Mouse (Mus musculus) thymus, adult 2 months (tissue): ENCODE measurements around the gene Cacng6. TPM values are rescaled to one million over a fixed set of nuclear protein-coding genes. Genes with fewer than 3 reads are reported as not detected.

Experiments
- DNase-seq: peaks from one replicate; pipeline ENCODE4 v3.0.0; 2021
- H3K27ac ChIP-seq: fragments of 200-500 bp; 2 replicates; pipeline ENCODE4 v1.5.1; 2012; ENCODE audit warnings: low read length, control low read depth; ENCODE audit not compliant: control insufficient read depth, insufficient read depth
- H3K27me3 ChIP-seq: fragments of 200-500 bp; 2 replicates; pipeline ENCODE4 v1.6.1; 2012; ENCODE audit warnings: mild to moderate bottlenecking, low read length, moderate library complexity, mixed read lengths; ENCODE audit not compliant: control insufficient read depth, insufficient read depth
- H3K36me3 ChIP-seq: fragments of 200-500 bp; 2 replicates; pipeline ENCODE4 v1.6.1; 2012; ENCODE audit warnings: mild to moderate bottlenecking, low read length, moderate library complexity; ENCODE audit not compliant: control insufficient read depth, insufficient read depth
- H3K4me1 ChIP-seq: fragments of 200-500 bp; replicated peaks from 2 replicates; pipeline ENCODE4 v1.6.1; 2012; ENCODE audit warnings: low read length; ENCODE audit not compliant: control insufficient read depth, insufficient read depth
- H3K4me3 ChIP-seq: fragments of 200-500 bp; 2 replicates; pipeline ENCODE4 v1.5.1; 2012; ENCODE audit warnings: mild to moderate bottlenecking, low read length, control low read depth, moderate library complexity; ENCODE audit not compliant: control insufficient read depth, insufficient read depth
- CTCF ChIP-seq: fragments of 200-500 bp; IDR thresholded peaks from 2 replicates; pipeline ENCODE4 v1.5.1; 2012; ENCODE audit warnings: mild to moderate bottlenecking, control low read depth, low read length, moderate library complexity, borderline replicate concordance; ENCODE audit not compliant: control insufficient read depth, poor library complexity, insufficient read depth; ENCODE audit errors: extremely low read depth
- POLR2A ChIP-seq: fragments of 200-500 bp; IDR thresholded peaks from 2 replicates; pipeline ENCODE4 v1.6.1; 2012; ENCODE audit warnings: mild to moderate bottlenecking, low read length, control low read depth, moderate library complexity; ENCODE audit not compliant: control insufficient read depth, poor library complexity, insufficient read depth; ENCODE audit errors: extremely low read depth
- WGBS: fragments of 180-500 bp; shearing (Covaris S2); methylation state at CpG from one replicate; pipeline ENCODE4 v1.1.7; 2018; 5-methylcytosine and 5-hydroxymethylcytosine counted together
- polyA plus RNA-seq: library from polyadenylated mRNA; depleted of rRNA; stranded (reverse); fragments of >200 nt; gene quantifications from 2 replicates; pipeline ENCODE4 v1.2.3, GENCODE M21; 2012

The Cacng6 gene
- polyA plus RNA-seq, 1 experiment: 0.40 TPM

DNA sequence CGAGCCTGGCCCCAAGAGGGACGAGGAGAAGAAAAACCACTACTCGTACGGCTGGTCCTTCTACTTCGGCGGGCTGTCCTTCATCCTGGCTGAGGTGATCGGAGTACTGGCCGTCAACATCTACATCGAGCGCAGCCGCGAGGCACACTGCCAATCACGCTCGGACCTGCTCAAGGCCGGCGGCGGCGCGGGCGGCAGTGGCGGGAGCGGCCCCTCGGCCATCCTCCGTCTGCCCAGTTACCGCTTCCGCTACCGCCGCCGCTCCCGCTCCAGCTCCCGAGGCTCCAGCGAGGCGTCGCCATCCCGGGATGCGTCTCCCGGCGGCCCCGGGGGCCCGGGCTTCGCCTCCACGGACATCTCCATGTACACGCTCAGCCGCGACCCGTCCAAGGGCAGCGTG, 9.1 kb upstream of the Cacng6 start:
- Histone ChIP-seq H3K4me1 (no peaks in the 10 kb centered on the region; the same call in 1 of the 2 replicates), H3K36me3 (no peaks in the 10 kb centered on the region), H3K4me3 (no peak overlapping the region), H3K27me3 (peaks cover 12% of the 10 kb centered on the region), H3K27ac (no peak overlapping the region)
- TF ChIP-seq POLR2A (no peak), CTCF (no peak)
- no peak for DNase-seq
- 4% methylated on average over 47 of the region's 47 CpGs for WGBS

DNA sequence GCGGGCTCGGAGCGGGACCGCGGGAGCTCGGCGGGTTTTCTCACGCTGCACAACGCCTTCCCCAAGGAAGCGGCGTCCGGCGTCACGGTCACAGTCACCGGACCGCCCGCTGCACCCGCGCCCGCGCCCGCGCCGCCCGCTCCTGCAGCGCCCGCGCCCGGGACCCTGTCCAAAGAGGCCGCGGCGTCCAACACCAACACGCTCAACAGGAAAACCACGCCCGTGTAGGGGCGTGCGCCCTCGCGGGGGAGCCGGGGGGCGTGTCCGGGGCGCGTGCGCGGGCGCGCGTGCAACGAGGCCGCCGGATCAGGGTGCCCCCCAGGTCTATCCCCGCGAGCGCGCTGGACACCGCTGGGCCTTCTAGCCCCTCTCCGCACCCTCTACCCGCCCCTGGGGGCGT, 8.6 kb upstream of the Cacng6 start:
- DNase-seq: peak; percentile 56
- Histone ChIP-seq H3K4me1 (no peaks in the 10 kb centered on the region; the same call in 1 of the 2 replicates), H3K4me3 (no peak overlapping the region), H3K36me3 (no peaks in the 10 kb centered on the region), H3K27me3 (peaks cover 12% of the 10 kb centered on the region), H3K27ac (no peak overlapping the region)
- TF ChIP-seq CTCF (no peak), POLR2A (no peak)
- WGBS: 3% methylated on average over 53 of the region's 60 CpGs

DNA sequence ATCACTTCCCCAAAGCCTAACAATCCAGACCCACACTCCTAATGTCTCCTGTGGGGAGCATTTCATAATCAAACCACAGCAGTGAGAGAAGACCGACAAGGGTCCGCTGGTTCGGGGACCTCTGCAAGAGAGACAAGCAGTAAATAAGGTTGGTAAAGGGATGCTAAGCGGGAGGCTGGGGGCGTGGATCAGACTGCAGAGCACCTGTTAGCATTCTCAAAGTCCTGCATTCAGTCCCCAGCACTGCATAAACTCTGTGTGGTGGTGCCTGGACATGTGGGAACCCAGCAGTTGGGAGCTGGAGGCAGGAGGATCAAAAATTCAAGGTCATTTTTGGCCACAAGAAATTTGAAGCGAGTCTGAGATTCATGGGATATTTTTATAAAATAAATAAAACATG, 4.1 kb upstream of the Cacng6 start:
- no peaks in the 10 kb centered on the region; the same call in 1 of the 2 replicates for H3K27me3 ChIP-seq
- WGBS: 74% methylated on average over 6 of the region's 6 CpGs
- no peak overlapping the region for H3K27ac ChIP-seq
- H3K4me1 ChIP-seq: no peaks in the 10 kb centered on the region
- no peak overlapping the region for H3K4me3 ChIP-seq
- peak; percentile 27 for DNase-seq
- no peak for TF ChIP-seq CTCF
- no peaks in the 10 kb centered on the region for H3K36me3 ChIP-seq

DNA sequence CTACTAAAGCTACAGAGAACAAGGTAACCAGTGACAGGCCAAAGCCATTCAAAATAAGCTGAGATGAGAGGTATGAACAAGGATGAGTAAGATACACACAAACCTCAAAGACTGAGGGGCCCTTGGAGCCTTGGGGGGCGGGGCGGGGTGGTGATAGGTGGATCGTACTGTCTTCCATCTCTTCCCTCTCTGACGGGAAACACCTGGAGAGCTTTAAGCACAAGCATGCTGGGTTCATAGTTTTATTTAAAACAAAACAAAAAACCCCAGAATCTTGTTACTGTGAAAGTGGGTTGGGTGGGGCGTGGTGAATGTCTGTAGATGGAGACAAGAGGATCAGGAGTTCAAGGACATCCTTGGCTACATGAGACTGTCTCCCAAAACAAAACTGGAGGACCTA, 3.5 kb upstream of the Cacng6 start:
- DNase-seq: peak; percentile 67
- no peak overlapping the region for H3K4me3 ChIP-seq
- TF ChIP-seq CTCF (no peak), POLR2A (no peak)
- no peak overlapping the region for H3K27ac ChIP-seq
- no peaks in the 10 kb centered on the region for H3K36me3 ChIP-seq
- 63% methylated on average over 5 of the region's 5 CpGs for WGBS
- no peaks in the 10 kb centered on the region; the same call in 1 of the 2 replicates for H3K27me3 ChIP-seq
- H3K4me1 ChIP-seq: no peaks in the 10 kb centered on the region

DNA sequence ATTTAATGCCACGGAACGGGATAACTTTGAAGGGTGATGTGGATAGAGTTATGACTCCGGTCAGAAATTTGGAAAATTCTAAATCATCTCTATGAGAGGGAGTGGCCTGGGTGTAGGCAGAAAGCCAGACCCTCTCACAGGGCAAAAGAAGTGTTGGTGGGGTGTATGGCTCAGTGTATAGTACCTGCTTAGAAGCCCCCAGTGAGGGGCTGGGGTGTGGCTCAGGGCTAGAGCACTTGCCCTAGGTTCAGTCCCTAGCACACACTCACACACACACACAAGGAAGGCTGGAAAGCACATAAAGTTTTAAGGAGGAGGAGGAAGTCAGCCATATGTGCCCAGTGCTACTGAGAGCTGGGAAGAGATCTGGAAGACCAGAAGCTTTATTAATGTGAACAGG, 2.7 kb upstream of the Cacng6 start:
- no peaks in the 10 kb centered on the region for H3K4me1 ChIP-seq
- no peak overlapping the region for H3K4me3 ChIP-seq
- 91% methylated on average over 3 of the region's 3 CpGs for WGBS
- H3K27ac ChIP-seq: no peak overlapping the region
- H3K36me3 ChIP-seq: no peaks in the 10 kb centered on the region
- no peak for DNase-seq
- TF ChIP-seq CTCF (no peak), POLR2A (no peak)
- no peaks in the 10 kb centered on the region; the same call in 1 of the 2 replicates for H3K27me3 ChIP-seq

DNA sequence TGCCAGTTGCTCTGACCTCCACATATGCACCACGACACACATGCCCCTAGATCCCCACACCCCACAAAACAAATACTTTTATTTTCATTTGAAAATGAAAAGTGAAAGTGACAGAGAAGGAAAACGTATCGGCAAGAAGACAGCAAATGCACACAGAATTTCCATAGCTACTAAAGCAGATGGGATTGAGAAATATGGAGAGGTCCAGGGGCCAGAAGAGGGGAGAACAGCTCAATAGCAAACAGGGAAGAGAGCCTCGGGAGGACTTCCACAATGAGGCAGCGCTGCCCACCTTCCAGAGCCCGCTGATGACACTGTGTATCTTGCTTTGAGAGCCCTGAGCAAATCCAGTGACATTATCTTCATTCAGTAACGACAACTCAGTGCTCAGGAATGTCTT, 1.9 kb upstream of the Cacng6 start:
- no peak overlapping the region for H3K27ac ChIP-seq
- DNase-seq: no peak
- no peak for TF ChIP-seq CTCF
- no peak for TF ChIP-seq POLR2A
- WGBS: 44% methylated on average over 7 of the region's 7 CpGs
- no peaks in the 10 kb centered on the region for H3K36me3 ChIP-seq
- no peaks in the 10 kb centered on the region for H3K4me1 ChIP-seq
- no peak overlapping the region for H3K4me3 ChIP-seq
- no peaks in the 10 kb centered on the region; the same call in 1 of the 2 replicates for H3K27me3 ChIP-seq

DNA sequence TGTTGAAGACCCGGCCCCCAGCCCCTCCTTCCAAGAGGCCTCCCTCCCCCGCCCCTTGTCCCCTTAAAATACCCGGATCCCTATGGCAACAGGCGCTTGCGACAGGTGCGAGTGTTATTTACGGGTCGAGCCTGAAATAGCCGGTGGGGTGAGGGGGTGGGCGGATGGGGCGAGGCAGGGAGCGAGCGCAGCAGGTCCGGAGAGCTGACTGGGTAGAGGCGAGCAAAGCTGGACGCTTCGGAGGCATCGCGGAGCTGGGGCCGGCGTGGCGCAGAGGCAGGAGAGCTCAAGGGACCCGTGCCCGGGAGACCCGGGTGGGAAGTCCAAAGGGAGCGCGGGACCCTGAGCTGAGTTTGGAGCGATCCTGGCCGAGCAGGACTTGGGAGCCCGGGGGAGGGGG, 565 bp upstream of the Cacng6 start:
- TF ChIP-seq CTCF (no peak), POLR2A (no peak)
- peak; percentile 8 for DNase-seq
- no peak overlapping the region for H3K27ac ChIP-seq
- no peaks in the 10 kb centered on the region for H3K4me1 ChIP-seq
- no peaks in the 10 kb centered on the region for H3K36me3 ChIP-seq
- no peak overlapping the region for H3K4me3 ChIP-seq
- H3K27me3 ChIP-seq: no peaks in the 10 kb centered on the region; the same call in 1 of the 2 replicates
- 22% methylated on average over 30 of the region's 30 CpGs for WGBS
